Mouse (Mus musculus): ENCODE measurements around the gene Mtx2.

Gene Mtx2

GRCm38 (mm10) chr2:74917880-74918537 lies 92.4 kb downstream of the Mtx2 start:
- no peak for DNase-seq (ENCODE audit: low spot score in 2 of 2)

DNA sequence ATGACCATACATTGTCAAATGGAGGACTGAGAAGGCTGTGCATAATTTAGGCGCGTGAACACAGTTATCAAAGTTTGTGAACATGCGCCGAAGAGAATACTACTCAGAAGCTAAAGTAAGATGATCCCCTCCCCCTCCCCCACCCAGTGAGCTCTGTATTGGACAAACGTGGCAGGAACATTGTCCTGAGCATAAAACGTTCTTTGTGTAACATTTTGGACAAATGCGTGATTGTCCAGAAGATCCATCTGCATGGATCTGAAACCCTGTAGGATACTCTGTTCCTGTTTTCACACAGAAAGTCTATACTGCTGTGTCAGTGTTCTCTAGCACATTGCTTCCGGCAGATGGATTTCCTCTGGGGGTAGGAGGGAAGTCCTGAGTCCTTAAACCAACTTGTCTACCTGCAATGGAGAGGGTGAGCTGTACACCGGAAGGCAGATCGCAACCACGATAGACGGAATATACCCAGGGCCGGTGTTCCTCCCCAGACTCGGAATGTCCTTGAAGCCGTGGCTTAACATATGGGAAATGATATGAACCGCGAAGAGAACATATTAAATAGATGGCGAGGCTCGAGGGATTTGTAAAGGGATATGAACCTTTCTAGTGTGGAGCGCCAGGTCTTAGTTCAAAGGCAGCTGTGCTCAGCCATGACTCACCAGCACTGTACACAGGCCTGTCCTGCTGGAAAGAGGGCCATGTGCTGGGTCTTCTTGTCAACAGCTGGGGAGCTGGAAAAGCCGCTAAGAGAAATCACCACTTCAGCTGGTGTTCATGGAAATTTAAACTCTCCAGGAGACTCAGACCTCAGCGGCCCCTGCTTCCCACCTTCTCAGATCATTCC lies 100.6 kb downstream of the Mtx2 start:
- no peak for DNase-seq (ENCODE audit: low spot score in 2 of 2)
